Mouse (Mus musculus) MEL-GATA-1-ER (cell line): Measurements from ENCODE around the gene Gm10282.

Source experiments
- DNase-seq: peaks from one replicate; pipeline ENCODE4 v3.0.0-alpha.2; 2012; ENCODE audit warnings: low read depth; ENCODE audit errors: extremely low read depth

The Gm10282 gene

DNA sequence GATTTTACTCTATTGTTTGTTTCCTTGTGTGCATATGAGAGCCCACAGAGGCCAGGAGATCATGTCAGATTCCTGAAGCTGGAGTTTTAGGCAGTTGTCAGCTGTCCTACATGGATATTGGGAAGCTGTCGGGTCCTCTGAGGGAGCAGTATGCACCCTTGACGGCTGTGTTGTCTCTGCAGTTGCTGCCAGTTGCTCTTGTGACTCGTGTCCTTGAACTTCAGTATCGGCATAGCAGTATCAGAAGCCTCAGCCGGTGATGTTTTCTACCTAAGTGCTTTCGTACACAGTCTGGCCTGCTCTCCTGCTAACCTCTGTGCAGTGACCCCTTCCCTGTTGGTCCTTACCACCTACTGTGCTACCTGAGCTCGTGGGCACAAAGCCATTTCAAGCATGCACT, 41.6 kb downstream of the Gm10282 start:
- no peak for DNase-seq

DNA sequence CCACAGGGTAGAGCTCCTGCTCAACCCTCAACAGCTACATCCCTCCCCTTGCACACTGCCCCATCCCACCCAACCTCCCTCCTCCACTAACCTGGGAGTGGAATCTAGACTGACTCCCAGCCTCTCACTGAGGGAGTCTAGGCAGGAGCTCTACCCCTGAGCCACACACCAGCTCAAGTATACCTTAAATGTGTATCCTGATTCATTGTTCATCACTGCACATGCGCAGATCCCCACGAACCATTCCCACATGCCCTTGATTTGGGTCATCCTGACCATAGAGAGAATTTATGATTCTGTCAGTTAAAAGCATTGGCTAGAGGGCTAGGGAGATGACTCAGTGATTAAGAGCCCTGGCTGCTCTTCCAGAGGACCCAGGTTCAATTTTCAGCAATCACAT, 42.3 kb downstream of the Gm10282 start:
- DNase-seq: no peak

DNA sequence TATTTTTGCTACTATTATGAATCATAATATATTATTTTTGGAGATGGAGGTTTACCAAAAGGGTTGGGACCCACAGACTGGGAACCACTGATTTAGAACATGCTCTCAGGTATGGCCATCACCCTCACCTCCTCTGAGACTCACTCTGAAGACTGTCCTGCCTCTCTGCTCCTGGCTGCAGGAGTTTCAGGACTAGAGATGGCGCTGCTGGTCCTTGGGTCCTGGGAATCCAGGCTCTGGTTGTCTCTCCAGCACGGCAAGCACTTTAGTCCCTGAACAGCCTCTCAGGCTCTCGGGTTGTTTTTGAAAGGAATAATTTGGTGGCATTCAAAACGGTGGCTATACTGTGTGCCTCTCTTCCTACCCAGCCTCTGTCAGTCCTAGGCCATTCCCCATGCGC, 43.2 kb downstream of the Gm10282 start:
- DNase-seq: no peak

DNA sequence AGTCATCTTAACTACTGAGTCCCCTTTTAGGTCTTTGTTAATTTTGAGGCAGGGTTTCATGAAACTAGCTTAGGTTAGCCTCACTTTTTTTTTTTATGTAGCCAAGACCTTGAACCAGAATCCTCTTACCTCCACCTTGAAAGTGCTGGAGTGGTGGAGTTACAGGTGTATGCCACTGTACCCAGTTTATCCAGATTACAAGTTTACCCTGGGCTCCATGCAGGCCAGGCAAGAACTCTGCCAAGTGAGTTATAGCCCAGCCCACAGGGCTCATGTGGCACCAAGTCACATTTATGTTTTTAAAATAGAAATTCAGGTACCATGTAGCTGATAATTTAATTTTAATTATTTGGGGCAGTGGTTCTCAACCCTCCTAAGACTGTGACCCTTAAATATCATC, 43.6 kb downstream of the Gm10282 start:
- no peak for DNase-seq

DNA sequence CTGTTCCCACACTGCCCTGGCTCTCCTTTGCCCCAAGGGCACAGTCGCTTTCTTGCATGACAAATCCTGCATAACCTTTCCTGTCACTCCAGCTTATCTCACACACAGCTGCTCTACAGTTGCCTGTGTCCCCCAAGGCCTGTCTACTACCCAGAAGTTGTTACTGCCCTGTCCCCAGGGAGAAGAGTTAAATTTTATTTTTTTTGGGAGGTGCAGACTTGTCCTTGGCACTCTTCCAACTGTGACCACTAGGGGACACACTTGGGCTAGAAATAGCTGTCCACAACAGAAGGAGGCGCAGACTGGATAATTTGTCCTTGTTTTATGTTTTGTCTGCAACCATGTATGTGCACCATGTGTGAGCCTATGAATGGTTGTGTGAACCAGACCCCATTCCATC, 44.0 kb downstream of the Gm10282 start:
- DNase-seq: no peak

DNA sequence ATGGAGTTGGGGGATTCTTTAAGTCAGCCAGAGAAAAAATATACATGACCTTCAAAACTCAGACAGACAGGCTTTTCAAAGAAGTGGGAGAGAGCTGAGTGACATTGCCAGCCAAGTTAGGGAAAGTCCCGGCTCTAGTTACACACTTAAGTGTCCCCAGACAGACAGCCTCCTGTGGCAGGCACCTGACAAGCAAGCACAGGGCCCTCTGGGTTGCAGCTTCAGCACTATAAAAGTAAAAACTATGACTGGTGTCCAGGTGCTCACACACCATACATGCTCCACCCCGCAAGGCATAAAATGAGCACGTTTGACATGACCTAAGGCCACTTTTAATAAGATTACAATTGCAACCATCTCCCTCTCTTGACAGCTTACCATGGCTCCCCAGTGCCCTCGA, 44.5 kb downstream of the Gm10282 start:
- no peak for DNase-seq

DNA sequence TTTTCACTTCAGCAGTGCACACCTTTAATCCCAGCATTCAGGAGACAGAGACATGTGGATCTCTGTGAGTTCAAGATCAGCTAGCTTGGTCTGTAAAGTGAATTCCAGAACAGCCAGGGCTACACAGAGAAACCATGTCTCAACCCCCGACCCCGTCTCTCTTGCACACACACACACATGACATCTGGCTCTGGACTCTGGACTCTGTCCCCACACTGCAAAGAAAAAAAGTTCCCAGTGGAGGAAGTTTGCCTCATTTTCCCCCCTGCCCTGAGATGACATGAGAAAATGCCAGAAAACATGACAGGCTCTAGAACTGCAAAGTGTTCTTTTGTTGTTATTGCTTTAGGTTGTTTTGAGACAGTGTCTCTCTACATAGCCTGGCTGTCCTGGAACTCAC, 45.2 kb downstream of the Gm10282 start:
- no peak for DNase-seq

DNA sequence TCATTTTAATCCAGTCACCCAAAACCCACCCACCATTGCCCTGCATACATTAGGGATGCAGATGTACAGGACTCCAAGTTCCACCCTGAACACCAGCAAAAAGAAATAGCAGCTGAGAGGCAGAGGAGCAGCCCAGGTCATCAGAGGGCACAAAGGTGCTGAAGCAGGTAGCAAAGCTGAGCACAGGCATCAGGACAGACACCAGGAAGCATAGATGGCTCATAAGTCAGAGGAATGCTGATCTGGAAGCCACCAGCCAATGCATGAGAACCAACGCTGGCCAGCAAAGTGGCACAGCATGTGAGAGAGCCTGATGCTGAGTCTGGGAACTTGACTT, 47.2 kb downstream of the Gm10282 start:
- no peak for DNase-seq

DNA sequence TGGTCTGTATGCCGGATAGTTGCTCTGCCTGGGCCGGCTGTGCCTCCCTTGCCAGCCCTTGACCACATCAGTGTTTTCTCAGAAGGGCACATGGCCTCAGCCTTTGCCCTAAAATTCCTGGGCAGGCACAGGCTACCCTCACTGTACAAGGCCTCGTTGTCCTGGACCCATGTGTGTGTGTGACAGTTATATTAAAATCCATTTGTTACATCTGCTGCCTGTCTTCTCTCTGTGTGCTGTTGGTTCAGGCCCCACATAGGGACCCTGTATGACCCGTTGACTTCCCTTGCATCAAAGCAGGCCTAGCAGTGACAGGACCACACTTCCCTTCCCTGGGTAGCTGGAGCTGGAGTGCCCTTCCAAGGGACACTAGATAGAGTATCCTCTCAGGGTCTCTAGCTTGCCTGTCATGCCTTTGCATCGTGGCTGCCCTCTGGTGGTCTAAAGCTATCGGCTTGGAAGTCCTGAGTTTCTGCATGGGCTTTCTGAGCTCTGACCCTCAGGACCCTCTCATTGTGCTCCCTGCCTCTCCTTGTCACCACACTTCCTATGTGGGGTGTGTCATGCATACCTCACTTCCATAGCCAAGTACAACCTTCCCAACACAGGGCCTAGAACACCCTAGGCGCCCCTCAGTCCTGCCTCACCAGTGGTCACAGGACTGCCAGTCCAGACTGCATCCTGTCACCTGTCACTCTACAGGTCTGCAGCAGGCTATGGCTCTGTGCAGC, 47.7 kb downstream of the Gm10282 start:
- no peak for DNase-seq
